In the genomic region with DNA sequence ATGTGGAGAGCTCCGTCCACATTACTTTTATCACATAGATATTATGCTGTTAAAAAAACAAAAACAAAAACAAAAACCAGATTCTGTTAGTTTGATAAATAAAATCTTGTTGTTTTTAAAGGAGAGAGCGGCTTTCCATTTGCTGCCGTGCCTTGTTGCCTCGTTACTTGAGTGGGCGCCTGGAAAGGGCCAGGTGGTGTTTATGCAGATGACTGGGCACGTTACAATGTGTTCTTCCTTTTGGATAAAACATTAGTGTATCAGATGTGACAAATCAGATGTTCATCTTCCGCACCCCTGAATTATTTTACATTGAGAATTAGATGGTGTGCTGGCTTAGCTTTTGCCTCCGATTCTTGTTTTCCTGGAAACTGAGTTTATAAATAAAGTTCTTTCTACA, we compare ENCODE assay signal across 15 mouse cellular contexts. TPM values are rescaled to one million over a fixed set of nuclear protein-coding genes. Genes with fewer than 3 reads are reported as not detected.
DNase-seq lines count a peak whose midpoint lies in the region; ATAC-seq lines count a peak whose summit lies in the region.
"Had no signal": no experiment of that assay in that cellular context is flagged by ENCODE, and none has a peak within 500 bp of the region (broad histone marks: within the 10 kb centered on the region; RNA-seq: fewer than 3 reads in every experiment).

No protein-coding gene starts in this region.

- no peak overlapping the region for H3K4me3 ChIP-seq in forebrain, embryonic 14.5 days (ENCODE audit: low read depth, low read length)
- no peak overlapping the region for H3K4me3 ChIP-seq in forebrain, embryonic 10.5 days
- H3K4me3 ChIP-seq in forebrain, embryonic 16.5 days (replicated peaks; ENCODE audit: low read length): no peak overlapping the region
- H3K4me3 ChIP-seq: left cerebral cortex, adult 2 months; lung, embryonic 15.5 days had no signal

- H3K9ac ChIP-seq in forebrain, embryonic 14.5 days (ENCODE audit: low read length): no peak overlapping the region
- H3K9ac ChIP-seq in forebrain, embryonic 16.5 days (replicated peaks; ENCODE audit: low read depth, low read length): no peak overlapping the region
- H3K9ac ChIP-seq: lung, embryonic 15.5 days had no signal

- H3K27me3 ChIP-seq in forebrain, embryonic 14.5 days (replicated peaks; ENCODE audit: control insufficient read depth, insufficient read depth, low read length): no peaks in the 10 kb centered on the region
- H3K27me3 ChIP-seq in forebrain, embryonic 10.5 days (ENCODE audit: poor library complexity, severe bottlenecking): peaks cover 13% of the 10 kb centered on the region
- H3K27me3 ChIP-seq in forebrain, embryonic 16.5 days (replicated peaks; ENCODE audit: control insufficient read depth, insufficient read depth, low read length): no peaks in the 10 kb centered on the region; the same call in 1 of the 2 replicates
- H3K27me3 ChIP-seq: lung, embryonic 15.5 days had no signal

- H3K36me3 ChIP-seq in forebrain, embryonic 14.5 days (ENCODE audit: control insufficient read depth, insufficient read depth, low read length): no peaks in the 10 kb centered on the region
- no peaks in the 10 kb centered on the region for H3K36me3 ChIP-seq in forebrain, embryonic 10.5 days (replicated peaks)
- no peaks in the 10 kb centered on the region for H3K36me3 ChIP-seq in forebrain, embryonic 16.5 days (ENCODE audit: control insufficient read depth, insufficient read depth)
- H3K36me3 ChIP-seq: lung, embryonic 15.5 days had no signal

- DNase-seq in forebrain, embryonic 14.5 days (ENCODE audit: low spot score): peak; percentile 76
- DNase-seq in forebrain, embryonic 10.5 days (ENCODE audit: extremely low spot score, low spot score): no peak
- peak; percentile 10 for DNase-seq in right cerebral cortex, adult 18-20 months
- DNase-seq in right cerebral cortex, postnatal 25 days: no peak
- peak; percentile 55 for DNase-seq in retina, postnatal 1 day
- no peak for DNase-seq in c-Kit-positive CD71-positive TER-119-positive erythroid progenitor cells, embryonic 14.5 days (ENCODE audit: low spot score)
- DNase-seq in kidney, postnatal 25 days: no peak
- DNase-seq: adrenal gland, postnatal 14 days; heart, adult 11 months; kidney, adult 8-10 months had no signal

- ATAC-seq in forebrain, embryonic 14.5 days: peak; percentile 77; the same call in 1 of the 2 replicates
- ATAC-seq in forebrain, embryonic 16.5 days: peak; percentile 78

- no peak overlapping the region for H3K4me2 ChIP-seq in forebrain, embryonic 14.5 days (ENCODE audit: low read length)
- H3K4me2 ChIP-seq in forebrain, embryonic 16.5 days (ENCODE audit: low read length): no peak overlapping the region
- H3K4me2 ChIP-seq: lung, embryonic 15.5 days had no signal

- H3K27ac ChIP-seq in forebrain, embryonic 14.5 days (ENCODE audit: low read depth, low read length): no peak overlapping the region
- no peak overlapping the region for H3K27ac ChIP-seq in forebrain, embryonic 10.5 days
- no peak overlapping the region for H3K27ac ChIP-seq in forebrain, embryonic 16.5 days (ENCODE audit: low read length)
- H3K27ac ChIP-seq: left cerebral cortex, adult 2 months; lung, embryonic 15.5 days had no signal

- peaks cover 3% of the 10 kb centered on the region; the same call in 1 of the 2 replicates for H3K4me1 ChIP-seq in forebrain, embryonic 14.5 days (ENCODE audit: control insufficient read depth, insufficient read depth, low read length)
- no peaks in the 10 kb centered on the region for H3K4me1 ChIP-seq in forebrain, embryonic 10.5 days
- H3K4me1 ChIP-seq in forebrain, embryonic 16.5 days (replicated peaks; ENCODE audit: control insufficient read depth, insufficient read depth, low read length): peaks cover 2% of the 10 kb centered on the region; the same call in 1 of the 2 replicates
- H3K4me1 ChIP-seq: lung, embryonic 15.5 days had no signal

- H3K9me3 ChIP-seq in forebrain, embryonic 14.5 days (replicated peaks; ENCODE audit: control insufficient read depth, low read length): no peaks in the 10 kb centered on the region
- no peaks in the 10 kb centered on the region for H3K9me3 ChIP-seq in forebrain, embryonic 10.5 days
- no peaks in the 10 kb centered on the region for H3K9me3 ChIP-seq in forebrain, embryonic 16.5 days (ENCODE audit: control insufficient read depth, low read length)
- H3K9me3 ChIP-seq: lung, embryonic 15.5 days had no signal

- 53% methylated on average over 8 of the region's 8 CpGs for WGBS in forebrain, embryonic 14.5 days
- 88% methylated on average over 8 of the region's 8 CpGs for WGBS in forebrain, embryonic 10.5 days
- WGBS in forebrain, embryonic 16.5 days: 39% methylated on average over 8 of the region's 8 CpGs

RNA-seq across cellular contexts. Expression of a gene that starts 37.1 kb away (rescaled TPM):
- polyA plus RNA-seq in forebrain, embryonic 14.5 days (2014; fragmentation: Nextera tagmentation; extraction: Ambion mirVana): 1.9 and 2.0 TPM in 2 replicates
- 1.3 and 2.3 TPM in 2 replicates for polyA plus RNA-seq in forebrain, embryonic 10.5 days (2016; fragmentation: Nextera tagmentation; extraction: Ambion mirVana)
- 0.47 and 1.6 TPM in 2 replicates for polyA plus RNA-seq in forebrain, embryonic 16.5 days (2015; fragmentation: Nextera tagmentation; extraction: Ambion mirVana)
- polyA plus RNA-seq: heart, postnatal 0 days; liver, adult 2 months; lung, embryonic 15.5 days had no signal

Comparison
In these comparisons a context has a peak if more than half of its experiments do, and no peak if none do; other contexts are left out.
1. DNase-seq: peak in forebrain, embryonic 14.5 days (single experiment), right cerebral cortex, adult 18-20 months (single experiment) and retina, postnatal 1 day (single experiment); none in forebrain, embryonic 10.5 days (single experiment), right cerebral cortex, postnatal 25 days (single experiment), c-Kit-positive CD71-positive TER-119-positive erythroid progenitor cells, embryonic 14.5 days (single experiment) and kidney, postnatal 25 days (0 of 2).